Mouse (Mus musculus) ES-E14 (cell line): ENCODE results near the gene Rbpj. TPM values are rescaled to one million over a fixed set of nuclear protein-coding genes. Genes with fewer than 3 reads are reported as not detected.

Experiments
- DNase-seq: peaks from one replicate; pipeline ENCODE4 v3.0.0-alpha.2; 2013; ENCODE audit warnings: low read depth, low spot score
- H3K27ac ChIP-seq: 2 replicates; pipeline ENCODE4 v1.5.1; 2012; ENCODE audit warnings: low read depth, mild to moderate bottlenecking, low read length, moderate library complexity, mixed read lengths; ENCODE audit not compliant: poor library complexity, insufficient read depth, severe bottlenecking
- H3K36me3 ChIP-seq: 2 replicates; pipeline ENCODE4 v1.6.1; 2012; ENCODE audit warnings: mild to moderate bottlenecking, low read length, moderate library complexity, mixed read lengths; ENCODE audit not compliant: control insufficient read depth, poor library complexity, insufficient read depth, severe bottlenecking
- H3K4me1 ChIP-seq, 2 experiments: fragments of 150-350 bp in 1 of 2; sonication (generic) in 1 of 2; 2 replicates each; pipeline ENCODE4 v1.6.1; 2012; ENCODE audit warnings: low read length in 2 of 2, mild to moderate bottlenecking in 1 of 2, mixed read lengths in 1 of 2; ENCODE audit not compliant: control insufficient read depth in 2 of 2, insufficient read depth in 2 of 2, poor library complexity in 1 of 2
- H3K4me3 ChIP-seq, 2 experiments: fragments of 150-350 bp in 1 of 2; sonication (generic) in 1 of 2; 2 replicates each; pipeline ENCODE4 v1.5.1; 2012; ENCODE audit warnings: low read length in 2 of 2, low read depth in 1 of 2, mild to moderate bottlenecking in 1 of 2, mixed read lengths in 1 of 2; ENCODE audit not compliant: insufficient read depth in 1 of 2, poor library complexity in 1 of 2, severe bottlenecking in 1 of 2
- H3K9ac ChIP-seq: 2 replicates; pipeline ENCODE4 v1.6.1; 2012; ENCODE audit warnings: low read depth, mild to moderate bottlenecking, low read length, mixed read lengths; ENCODE audit not compliant: poor library complexity, insufficient read depth, severe bottlenecking
- H3K9me3 ChIP-seq: fragments of 150-350 bp; sonication (generic); 2 replicates; pipeline ENCODE4 v1.6.1; 2012; ENCODE audit warnings: low read depth, mild to moderate bottlenecking, low read length; ENCODE audit not compliant: control insufficient read depth, insufficient read depth
- CHD2 ChIP-seq: IDR thresholded peaks from 2 replicates; pipeline ENCODE4 v1.6.1; 2014; ENCODE audit warnings: mild to moderate bottlenecking, low read depth, low read length, inconsistent platforms
- HCFC1 ChIP-seq: IDR thresholded peaks from 2 replicates; pipeline ENCODE4 v1.6.1; 2012; ENCODE audit warnings: low read length, inconsistent platforms, borderline replicate concordance; ENCODE audit not compliant: insufficient read depth
- MAFK ChIP-seq: IDR thresholded peaks from 2 replicates; pipeline ENCODE4 v1.6.1; 2014; ENCODE audit warnings: mild to moderate bottlenecking, low read depth, low read length, inconsistent platforms; ENCODE audit not compliant: insufficient read depth
- ZC3H11A ChIP-seq: IDR thresholded peaks from 2 replicates; pipeline ENCODE4 v1.6.1; 2012; ENCODE audit warnings: low read depth, mild to moderate bottlenecking, inconsistent platforms, low read length, borderline replicate concordance
- ZNF384 ChIP-seq: IDR thresholded peaks from 2 replicates; pipeline ENCODE4 v1.6.1; 2012; ENCODE audit warnings: low read depth, low read length, inconsistent platforms
- in situ Hi-C, 2 experiments: fragments of 600-800 bp; cut with MboI; formaldehyde crosslinking; loops; one replicate each; pipeline ENCODE4 v1.15.1; 2025; ENCODE audit warnings: low sequenced_read_pairs in 2 of 2, inconsistent platforms in 1 of 2; ENCODE audit not compliant: unreplicated experiment in 2 of 2
- total RNA-seq: library from RNA; depleted of rRNA; stranded (reverse); fragments of 300-350 nt; gene quantifications from 2 replicates; pipeline ENCODE4 v1.2.3, GENCODE M21; 2012

Rbpj gene
- total RNA-seq, 1 experiment: 159 TPM

DNA sequence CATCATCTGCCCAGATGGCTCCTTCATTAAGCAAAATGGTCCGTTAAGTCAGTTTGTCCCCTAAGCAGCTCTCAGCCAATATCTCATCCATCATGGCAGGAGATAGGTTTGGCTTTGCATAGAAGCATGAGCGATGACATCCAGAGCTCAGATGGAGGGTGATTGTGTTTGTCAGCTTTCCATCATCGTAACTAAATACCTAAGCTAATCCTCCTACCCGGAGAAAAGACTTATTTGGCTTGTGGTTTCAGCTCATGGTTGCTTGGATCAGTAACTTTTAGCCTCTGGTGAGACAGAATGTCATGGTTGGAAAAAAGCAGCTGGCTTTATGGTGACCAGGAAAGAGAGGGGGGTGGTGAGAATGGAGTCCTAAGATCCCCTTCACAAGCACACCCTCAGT, 33.5 kb upstream of the Rbpj start:
- H3K27ac ChIP-seq: no peak overlapping the region
- H3K9ac ChIP-seq: no peak overlapping the region
- no peak for DNase-seq
- in situ Hi-C loops: no loop called here
- no peaks in the 10 kb centered on the region for H3K36me3 ChIP-seq
- no peak overlapping the region for H3K4me3 ChIP-seq
- TF ChIP-seq CHD2 (no peak), ZNF384 (no peak), ZC3H11A (no peak), MAFK (no peak), HCFC1 (no peak)
- no peaks in the 10 kb centered on the region for H3K4me1 ChIP-seq
- H3K9me3 ChIP-seq: no peaks in the 10 kb centered on the region

DNA sequence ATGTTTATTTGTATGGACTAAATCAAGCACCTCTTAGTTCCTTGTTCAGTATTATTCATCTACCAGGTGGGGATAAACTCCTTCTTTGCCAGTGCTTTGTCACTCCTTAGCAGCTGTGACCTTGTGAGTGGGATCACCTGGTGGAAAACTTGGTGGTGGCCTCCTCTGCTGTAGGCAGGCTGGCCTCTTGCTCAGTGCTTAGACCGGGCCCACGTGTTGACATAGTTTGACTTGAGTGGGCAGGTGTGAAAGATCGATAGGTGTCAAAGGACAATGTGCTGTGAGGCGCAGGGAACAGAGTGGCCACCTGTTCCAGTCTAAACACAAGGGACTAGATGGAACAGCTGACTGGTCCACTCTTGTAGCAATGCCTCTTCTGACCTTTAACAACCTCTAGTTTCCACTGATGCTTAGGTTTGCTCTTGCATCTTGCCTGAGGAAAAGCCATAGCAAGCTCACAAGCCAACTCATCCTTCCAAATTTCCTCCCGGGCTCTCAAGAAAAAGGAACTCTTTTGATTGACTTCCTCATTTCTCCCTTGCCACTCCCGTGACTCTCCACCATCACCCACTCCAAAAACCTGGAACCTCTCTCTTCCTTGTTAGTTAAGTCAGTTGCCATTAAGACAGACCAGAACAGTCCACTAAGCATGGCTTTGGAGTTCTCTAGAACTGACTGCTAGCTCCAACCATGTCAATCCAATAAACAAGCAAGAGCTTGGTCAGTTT, 28.9 kb upstream of the Rbpj start:
- in situ Hi-C loops: no loop called here
- TF ChIP-seq ZNF384: no peak
- no peak for TF ChIP-seq HCFC1
- TF ChIP-seq ZC3H11A: no peak
- TF ChIP-seq MAFK: no peak
- no peak for TF ChIP-seq CHD2

DNA sequence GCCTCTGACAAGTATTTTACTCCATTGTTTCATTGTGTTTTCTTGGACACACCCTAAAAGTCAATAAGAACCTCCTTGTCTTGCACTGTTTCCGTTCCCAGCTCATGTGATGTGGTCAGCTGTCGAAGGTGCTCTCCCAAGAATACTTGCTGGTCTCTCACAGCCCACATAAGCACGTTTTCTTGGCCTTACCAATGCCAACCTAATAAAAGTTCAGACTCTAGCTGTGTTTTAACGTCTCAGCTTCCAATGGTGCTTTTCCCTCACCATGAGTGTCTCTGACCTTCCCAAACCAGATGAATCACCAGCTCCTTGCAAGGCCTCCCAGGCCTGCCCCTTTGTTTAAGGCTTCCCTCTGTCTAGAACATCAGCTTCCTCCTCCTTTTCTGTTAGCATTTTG, 28.2 kb upstream of the Rbpj start:
- TF ChIP-seq ZC3H11A: no peak
- TF ChIP-seq ZNF384: no peak
- TF ChIP-seq CHD2: no peak
- no peak for TF ChIP-seq HCFC1
- TF ChIP-seq MAFK: no peak
- Histone ChIP-seq H3K36me3 (no peaks in the 10 kb centered on the region), H3K9ac (no peak overlapping the region), H3K27ac (no peak overlapping the region), H3K4me3 (no peak overlapping the region), H3K9me3 (no peaks in the 10 kb centered on the region), H3K4me1 (no peaks in the 10 kb centered on the region)
- DNase-seq: no peak
- in situ Hi-C loops: no loop called here

More for the DNA sequence above, 28.9 kb upstream of the Rbpj start:
- H3K36me3 ChIP-seq: no peaks in the 10 kb centered on the region
- no peak overlapping the region for H3K27ac ChIP-seq
- DNase-seq: no peak
- no peak overlapping the region for H3K9ac ChIP-seq
- H3K9me3 ChIP-seq: no peaks in the 10 kb centered on the region
- no peak overlapping the region for H3K4me3 ChIP-seq
- no peaks in the 10 kb centered on the region for H3K4me1 ChIP-seq

DNA sequence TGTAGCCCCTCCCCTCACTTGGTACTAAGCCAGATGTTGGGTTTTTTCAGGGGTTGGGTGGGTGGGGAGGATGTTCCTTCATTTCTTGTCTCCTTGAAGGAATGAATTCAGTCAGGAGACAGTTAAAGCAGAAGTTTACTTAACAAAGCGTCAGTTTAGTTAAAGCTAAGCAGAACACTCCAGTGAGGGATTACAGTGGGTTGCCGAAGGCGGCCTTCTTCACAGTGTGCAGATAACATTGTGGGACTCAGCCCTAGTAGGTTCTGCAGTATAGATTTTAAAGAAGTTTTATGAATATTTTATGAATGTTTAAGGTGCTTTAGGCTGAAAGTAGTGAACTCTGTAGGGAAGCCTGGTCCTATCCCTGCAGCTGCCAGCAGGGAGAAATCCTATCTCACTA, 27.7 kb upstream of the Rbpj start:
- no peak for DNase-seq
- in situ Hi-C loops: no loop called here
- Histone ChIP-seq H3K4me1 (no peaks in the 10 kb centered on the region), H3K27ac (no peak overlapping the region), H3K4me3 (no peak overlapping the region), H3K9ac (no peak overlapping the region), H3K36me3 (no peaks in the 10 kb centered on the region), H3K9me3 (no peaks in the 10 kb centered on the region)
- no peak for TF ChIP-seq MAFK

DNA sequence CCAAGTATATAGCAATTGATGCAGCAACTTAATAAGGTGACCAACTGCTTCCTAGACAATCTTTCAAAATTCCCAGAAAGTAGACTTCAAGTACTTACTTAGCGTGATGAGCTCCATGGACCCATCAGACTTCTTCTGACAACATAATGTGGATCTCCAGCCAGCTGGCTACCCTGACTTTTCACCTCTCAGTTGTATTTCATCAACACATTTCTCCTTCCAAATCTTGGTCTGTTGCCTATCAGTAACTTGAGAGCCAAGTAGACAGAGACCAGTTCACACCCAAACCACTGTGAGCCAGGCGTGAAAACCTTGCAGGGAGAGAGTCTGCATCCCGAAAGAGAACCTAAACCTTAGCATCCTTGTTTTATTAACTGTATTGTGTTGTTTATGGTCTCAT, 26.3 kb upstream of the Rbpj start:
- H3K9me3 ChIP-seq: no peaks in the 10 kb centered on the region
- H3K9ac ChIP-seq: no peak overlapping the region
- no peak overlapping the region for H3K4me3 ChIP-seq
- no peak for TF ChIP-seq ZC3H11A
- TF ChIP-seq ZNF384: no peak
- TF ChIP-seq CHD2: no peak
- TF ChIP-seq MAFK: no peak
- in situ Hi-C loops: no loop called here
- no peaks in the 10 kb centered on the region for H3K4me1 ChIP-seq
- H3K27ac ChIP-seq: no peak overlapping the region
- no peaks in the 10 kb centered on the region for H3K36me3 ChIP-seq
- DNase-seq: no peak
